Mouse (Mus musculus) thymus, postnatal 14 days (tissue): Measurements from ENCODE around the gene Lztr1.
"Not testable (repeated sequence)": the region's sequence is repeated elsewhere in the genome, so short reads cannot be mapped to it uniquely, and the experiment has no call there.

Experiments used
- DNase-seq: peaks from one replicate; pipeline ENCODE4 v3.0.0; 2021

The Lztr1 gene

DNA sequence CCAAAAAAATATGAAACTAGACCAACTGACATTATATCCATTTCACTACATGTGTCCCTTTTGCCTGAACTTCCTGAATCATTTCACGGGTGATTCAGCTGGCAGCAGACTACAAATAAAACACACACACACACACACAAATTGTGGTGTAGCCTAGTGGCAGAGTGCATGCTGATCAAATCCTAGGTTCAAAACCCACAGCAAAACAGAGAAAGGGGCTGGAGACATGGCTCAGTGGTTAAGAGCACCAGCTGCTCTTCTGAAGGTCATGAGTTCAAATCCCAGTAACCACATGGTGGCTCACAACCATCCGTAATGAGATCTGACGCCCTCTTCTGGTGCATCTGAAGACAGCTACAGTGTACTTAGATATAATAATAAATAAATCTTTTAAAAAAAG, 457 bp upstream of the Lztr1 start:
- not testable (repeated sequence) for DNase-seq

DNA sequence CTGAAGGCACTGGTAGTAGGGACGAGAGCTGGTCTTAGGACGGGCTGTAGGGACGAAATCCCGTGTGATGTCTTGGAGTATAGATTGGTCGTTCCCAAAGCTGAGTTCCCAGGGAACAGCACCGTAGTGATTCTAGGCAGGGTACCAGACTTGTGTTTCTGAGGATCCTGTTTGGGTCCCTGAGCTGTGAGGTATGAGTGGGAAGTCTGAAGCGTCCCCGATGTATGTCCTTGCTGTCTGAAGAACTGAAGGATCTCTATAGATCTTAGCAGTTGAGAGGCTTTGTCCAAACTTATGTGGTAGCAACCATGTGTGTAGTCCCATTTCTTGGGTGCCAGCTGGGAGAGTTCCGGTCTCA, 731 bp downstream of the Lztr1 start:
- DNase-seq: no peak

DNA sequence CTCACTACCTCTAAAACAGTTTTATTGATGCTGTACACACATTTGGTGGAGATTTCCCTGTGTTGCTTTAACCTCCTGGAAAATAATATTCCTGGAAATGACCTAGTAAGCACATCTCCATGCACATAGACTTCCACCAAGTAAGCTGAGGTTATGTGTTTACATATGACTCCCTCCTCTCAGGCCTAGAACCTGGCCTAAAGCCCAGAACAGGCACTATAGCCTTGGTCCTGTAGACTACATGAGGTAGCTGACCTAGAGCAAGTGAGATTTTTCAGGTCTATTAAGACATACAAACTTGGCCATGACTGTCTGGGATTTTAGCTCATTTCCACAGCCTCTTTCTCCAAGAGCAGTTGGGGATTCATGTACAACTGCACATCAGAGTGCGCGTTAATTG, 1.7 kb downstream of the Lztr1 start:
- DNase-seq: no peak

DNA sequence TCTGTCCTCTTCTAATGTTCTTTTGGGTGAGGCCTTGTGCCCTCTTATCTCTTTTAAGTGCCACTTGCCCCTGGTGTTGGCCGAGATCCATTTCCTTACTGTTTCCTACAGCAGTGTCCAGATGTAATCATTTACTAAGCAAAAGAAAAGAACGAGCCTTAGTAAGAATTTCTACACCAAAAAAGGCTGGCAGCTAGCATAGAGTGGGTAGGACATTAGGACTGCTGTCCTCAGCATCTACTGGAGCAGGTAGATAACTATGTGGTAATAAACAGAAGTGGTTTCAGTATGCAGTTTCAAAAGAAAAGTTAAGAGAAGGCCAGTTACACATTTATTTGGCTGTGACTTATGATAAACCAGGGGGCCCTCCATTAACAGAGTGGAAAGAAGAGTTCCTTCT, 2.2 kb downstream of the Lztr1 start:
- DNase-seq: no peak

DNA sequence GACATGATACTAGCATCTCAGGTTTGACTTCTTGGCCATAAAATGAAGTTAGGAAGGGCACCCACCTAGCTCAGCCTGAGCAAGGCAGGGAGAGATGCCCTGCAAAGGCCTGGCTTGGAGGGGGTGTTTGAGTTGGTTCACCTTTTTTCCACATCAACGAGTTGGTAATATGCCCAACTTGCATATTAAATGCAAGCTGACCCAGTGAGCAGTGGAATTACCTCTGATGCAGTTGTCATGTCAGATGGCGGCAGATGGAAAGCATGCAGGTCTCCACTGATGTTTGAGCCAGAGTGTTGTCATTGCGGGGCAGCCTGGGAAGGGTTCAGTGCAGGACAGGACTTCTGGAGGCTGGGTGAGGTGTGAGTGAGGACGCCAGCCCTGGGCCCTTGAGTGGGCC, 2.9 kb downstream of the Lztr1 start:
- DNase-seq: no peak

DNA sequence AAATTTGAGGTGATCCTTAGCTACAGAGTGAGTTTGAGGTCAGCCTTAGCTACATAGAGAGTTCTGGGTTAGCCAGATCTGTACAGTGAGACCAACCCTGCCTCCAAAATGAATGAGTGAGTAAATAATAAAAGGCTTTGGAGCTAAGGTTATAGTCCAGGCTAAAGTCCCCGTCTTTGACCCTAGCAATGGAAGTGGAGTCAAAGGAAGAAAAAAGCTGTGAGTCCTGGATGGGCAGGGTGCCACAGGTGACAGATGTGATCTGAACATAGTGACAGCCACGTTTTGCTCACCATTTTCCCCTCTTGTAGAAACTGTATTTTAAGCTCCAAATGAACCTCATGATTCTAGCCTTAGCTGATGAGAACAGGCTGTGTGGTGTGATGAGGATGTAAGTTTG, 10.4 kb downstream of the Lztr1 start:
- no peak for DNase-seq

DNA sequence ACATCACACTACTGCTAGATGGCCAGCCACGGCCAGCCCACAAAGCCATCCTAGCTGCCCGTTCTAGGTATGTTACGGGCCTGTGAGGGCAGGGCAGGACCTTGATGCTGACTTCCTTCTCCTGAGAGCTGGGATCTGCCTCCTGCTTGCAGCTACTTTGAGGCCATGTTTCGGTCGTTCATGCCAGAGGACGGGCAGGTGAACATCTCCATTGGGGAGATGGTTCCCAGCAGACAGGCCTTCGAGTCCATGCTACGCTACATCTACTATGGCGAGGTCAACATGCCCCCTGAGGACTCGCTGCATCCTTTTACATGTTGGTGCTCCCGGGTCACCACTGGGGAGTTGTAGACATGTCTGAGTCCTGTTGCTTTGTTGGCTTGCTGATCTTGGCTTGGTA, 15.7 kb downstream of the Lztr1 start:
- DNase-seq: no peak

DNA sequence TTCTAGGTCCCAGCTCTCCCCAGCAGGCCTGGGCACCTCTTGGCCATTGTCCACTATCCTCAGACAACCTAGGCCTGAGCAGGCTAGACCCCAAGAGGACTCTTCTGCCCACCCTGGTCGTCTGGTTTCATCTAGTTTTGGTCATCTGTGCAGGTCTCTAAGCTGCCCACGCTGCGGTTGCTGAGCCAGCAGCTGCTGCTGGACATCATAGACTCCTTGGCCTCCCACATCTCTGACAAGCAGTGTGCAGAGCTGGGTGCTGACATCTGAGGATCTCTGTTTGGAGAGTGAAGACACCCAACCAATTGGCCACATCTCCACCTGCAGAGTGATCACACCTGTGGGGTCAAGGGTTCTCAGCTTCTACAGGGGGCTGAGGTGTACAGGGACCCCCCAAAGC, 17.0 kb downstream of the Lztr1 start:
- no peak for DNase-seq

DNA sequence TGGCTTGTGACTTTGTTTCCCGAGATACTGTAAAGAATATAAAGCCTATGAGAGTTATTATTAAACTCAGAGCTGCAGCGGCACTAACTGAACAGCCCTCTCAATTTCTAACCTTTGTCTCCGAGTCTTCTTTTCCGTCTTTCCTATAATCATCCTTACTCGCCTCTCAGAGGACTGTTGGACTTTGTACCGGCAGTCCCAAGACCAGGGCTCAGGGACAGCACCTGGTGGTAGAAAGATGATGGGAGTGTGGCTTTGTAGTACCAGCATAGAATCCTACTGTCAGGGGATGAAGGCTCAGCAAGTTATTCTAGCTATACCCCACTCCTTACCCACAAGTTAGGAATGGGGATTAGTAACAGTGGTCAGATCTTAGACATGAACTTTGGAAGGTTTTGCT, 17.7 kb downstream of the Lztr1 start:
- no peak for DNase-seq

DNA sequence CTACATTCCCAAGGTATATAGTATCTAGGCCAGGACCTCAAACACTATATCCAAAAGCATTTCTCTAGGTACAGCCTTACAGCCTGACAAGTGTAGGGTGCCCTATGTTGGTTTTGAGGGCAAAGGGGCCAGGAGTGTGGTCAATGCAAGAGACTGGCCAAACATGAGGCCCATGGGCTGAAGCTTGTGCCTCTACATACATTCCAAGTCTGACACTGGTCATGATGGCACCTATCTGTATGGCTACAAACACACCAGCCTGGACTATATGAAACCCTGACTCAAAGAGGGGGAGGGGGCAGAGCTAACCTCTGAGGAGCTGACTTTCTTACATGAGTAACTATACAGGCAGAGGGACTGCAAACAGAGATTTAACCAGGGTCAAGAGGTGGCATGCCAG, 19.1 kb downstream of the Lztr1 start:
- DNase-seq: no peak

DNA sequence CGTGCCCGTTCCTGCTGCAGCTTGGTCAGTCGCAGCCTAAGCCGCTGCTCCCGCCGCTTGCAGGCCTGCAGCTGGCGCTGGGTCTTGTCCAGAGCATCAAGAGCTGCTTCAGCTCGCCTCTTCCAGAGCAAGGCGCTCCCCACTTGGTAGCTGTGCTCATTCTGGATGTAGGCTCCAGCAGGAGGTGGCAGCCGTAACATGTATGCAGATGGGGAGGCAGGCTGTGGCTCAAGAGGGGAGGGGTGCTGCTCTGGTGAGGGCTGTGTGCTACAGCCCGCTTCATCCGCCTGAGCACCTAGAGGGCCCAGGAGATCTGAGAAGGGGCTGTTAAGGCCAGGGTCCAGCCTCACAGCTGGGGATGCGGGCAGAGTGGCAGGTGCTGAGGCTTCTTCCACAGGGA, 19.8 kb downstream of the Lztr1 start:
- DNase-seq: no peak

DNA sequence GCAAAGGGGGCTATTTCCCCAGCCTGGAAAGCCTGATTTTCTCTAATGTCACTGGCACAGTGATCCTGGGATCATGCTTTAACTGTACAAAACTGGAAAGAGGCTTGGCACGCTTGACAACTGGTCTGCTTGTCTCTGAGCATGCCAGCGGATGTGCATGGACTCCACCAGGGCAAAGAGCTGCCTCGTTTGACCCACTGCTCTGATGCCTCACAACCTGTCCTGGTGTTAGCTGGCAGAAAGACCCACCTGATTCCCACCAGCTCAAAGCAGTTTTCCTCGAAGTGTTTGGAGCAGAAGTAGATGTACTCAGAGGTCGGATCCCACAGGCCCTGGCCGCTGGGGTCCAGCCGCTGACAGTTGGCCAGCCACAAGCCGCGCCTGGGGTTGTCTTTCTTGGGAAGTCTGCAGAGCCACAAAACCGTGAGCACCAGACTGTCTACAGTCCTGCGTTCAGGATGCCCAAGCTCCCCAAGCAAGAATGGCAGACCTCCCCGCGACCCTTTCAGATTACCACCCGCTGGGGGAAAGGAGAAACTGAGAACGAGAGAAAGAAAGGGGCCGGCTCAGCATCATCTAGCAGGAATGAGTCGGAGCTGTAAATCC, 21.6 kb downstream of the Lztr1 start:
- DNase-seq: no peak

DNA sequence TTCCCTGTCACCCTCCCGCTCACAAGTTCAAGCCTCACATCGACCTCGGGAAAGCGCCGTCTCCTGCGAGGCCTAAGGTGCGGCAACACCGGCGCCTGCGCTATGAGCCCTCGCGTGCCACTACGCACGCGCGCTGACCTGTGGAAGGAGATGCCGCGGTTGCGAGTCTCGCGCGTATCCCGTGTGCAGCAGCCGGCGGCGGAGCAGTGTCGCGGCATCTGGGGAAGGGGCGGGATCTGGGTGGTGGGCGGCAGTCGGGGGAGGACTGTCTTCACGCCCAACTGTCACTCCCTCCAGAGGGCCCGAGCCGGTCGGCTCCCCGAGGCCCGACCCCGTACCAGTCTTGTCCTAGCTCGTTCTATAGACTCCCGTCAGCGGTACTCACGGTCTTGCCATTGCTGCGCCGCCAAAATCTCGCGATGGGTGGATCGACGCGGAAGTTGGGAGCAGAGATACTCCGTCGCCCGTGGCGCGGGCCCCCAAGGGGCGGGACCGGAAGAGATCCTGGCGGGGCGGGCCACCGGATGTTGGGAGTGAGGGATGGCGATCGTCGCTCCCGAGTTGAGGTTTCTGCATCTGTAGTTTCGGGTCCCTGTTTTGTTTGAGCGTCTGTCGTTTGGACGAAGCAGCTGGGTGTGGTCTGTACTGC, 22.3 kb downstream of the Lztr1 start, which contains the start of gene Thap7:
TSS of gene Thap7 (minus strand) at position 497 of the 649 bp plus-strand sequence.
- DNase-seq: peak; percentile 98

DNA sequence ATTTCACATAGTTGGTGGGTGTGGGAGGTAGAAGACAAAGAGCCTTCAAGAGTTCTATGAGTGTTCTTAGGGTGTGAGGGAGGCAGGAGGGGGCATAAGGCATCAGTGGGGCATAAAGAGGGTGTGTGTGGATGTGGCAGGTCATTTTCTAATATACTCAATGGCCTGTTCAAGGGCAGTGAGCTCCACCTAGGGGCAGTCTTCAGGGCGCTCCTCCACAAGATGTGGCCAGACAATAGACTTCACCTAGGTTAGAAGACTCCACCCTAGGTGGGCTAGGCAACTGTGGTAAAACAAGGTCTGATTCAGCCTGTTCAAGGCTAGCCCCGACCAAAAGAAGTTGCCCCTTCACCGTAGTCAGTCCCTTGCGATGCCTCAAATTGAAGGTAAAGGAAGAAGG, 23.8 kb downstream of the Lztr1 start:
- DNase-seq: no peak

DNA sequence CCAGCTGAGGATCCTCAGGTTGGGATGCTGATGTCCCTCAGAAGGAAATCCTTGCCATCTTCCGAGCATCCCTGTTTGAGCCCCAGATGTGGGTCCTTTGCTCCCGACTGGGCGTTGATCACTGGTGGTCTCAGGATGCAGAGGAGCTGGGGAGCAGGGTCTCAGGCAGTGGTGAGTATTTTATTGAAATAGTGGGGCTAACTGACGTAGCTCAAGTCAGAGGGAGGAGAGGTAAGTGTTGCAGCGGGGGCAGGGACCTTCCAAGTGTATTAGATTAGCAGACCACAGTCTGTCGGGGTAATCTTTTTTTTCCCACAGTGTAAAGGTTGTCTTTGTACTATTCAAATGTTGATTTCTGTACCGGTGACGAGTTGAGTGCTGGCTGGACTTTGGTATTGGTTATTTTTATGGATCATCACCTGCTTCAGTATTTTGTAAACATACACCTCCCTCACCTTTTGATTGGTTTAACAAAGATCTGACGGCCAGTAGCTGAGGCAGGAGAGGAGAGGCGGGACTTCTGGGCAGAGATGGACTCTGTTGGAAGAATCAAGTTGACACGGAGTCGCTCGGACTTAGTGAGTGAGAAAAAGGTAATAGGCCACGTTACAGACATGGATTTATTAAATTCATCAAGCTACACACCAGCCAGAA, 24.3 kb downstream of the Lztr1 start:
- no peak for DNase-seq

DNA sequence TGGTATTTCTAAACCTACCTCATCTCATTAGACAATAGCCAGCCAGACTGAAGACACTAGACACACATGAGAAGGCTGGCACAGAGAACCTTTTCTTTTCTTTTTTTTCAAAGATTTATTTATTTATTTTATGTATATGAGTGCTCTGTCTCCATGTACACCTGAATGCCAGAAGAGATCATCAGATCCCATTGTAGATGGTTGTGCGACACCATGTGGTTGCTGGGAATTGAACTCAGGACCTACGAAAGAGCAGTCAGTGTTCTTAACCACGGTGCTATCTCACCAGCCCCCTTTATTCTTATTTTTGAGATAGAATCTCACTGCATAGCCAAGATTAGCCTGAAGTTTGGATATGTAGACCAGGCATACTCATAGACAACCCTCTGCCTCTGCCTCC, 28.1 kb downstream of the Lztr1 start:
- DNase-seq: peak; percentile 44

DNA sequence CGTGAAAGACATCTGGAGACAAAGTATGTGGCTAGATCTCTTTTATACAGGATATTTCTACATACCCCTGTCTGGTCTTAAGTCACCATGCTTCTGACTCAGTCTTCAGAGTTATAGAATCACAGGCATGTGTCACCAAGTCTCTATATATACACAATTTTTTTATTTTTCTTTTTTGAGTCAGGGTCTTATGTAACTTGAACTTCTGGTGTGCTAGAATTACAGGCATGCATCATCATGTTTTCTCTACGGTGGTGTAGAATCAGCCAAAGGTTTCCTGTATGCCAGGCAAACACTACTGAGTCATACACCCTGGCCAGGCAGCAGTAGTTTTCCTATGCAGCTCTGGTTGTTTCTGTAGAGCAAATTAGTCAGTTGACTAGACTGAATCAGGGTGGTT, 34.1 kb downstream of the Lztr1 start:
- DNase-seq: no peak

DNA sequence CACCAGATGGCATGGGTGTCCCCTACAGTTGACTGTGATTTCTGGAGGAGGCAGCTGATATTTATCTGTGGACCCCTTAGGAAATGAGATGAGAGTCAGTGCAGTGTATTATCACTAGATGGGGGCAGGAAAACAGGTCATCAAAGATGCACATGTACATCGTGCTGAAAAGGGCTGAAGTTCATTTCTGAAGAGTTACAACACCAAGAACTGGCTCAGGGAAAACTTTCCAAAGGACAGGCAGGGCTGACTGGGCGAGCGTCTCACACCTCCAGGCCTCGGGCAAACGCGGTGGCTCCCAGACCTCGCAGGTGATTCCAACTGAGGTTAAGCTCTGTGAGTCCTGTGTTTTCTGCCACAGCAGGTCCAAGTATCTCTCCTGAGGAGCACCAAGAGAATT, 44.3 kb downstream of the Lztr1 start:
- no peak for DNase-seq

DNA sequence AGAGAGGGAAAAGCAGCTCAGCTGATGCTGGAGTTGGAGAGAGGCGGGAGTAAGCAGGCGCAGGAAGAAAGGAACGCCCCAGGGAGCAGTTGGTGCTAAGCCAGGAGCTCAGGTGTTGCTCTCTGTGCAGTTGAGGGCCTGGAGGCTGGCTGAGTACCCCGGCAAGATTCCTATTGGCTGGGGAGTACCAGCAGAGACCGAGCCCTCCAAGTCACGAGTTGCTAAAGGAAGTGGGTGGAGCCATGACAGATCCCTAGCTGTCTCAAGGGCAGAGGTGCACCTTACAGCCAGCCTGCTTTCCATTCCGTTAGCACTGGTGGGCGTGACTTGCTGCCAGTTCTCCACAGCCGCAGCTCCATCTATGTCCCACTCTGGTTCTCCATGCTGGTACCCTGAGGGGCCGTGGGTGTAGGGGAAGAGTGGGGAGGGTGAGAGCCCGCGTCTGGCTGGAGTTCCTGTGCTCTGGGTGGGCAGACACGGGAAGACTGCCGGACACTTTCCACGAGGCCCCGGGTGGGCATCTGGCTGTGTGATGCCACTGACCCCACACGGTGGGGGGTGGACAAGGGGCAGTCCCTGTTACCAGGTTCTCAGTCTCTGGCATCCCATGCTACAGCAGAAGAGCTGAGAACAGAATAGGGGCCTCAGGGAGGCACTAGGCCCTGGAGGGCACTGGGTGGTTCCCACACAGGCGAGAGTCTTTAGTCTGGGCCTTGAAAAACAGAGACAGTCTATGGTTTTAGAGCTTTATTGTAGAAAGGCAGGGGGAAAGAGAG, 45.6 kb downstream of the Lztr1 start:
- DNase-seq: peak; percentile 78

DNA sequence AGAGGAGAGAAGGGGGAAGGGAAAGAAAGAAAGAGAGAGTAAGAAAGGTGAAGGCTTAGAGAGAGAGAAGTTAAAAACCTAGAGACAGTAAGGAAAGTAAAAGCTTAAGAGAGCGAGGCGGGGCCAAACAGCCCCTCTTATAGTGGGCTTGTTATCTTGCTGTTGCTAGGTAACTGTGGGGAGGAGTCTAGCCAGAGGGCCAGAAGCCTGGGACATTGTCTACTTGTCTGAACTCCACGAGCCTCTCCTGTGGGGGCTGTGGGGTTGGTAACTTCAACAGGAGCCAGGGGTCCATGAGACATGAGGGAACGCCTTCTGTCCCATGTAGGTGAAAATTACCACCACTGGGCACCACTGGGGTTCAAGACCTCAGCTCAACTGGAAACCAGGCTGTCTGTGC, 46.2 kb downstream of the Lztr1 start:
- DNase-seq: not testable (repeated sequence)

DNA sequence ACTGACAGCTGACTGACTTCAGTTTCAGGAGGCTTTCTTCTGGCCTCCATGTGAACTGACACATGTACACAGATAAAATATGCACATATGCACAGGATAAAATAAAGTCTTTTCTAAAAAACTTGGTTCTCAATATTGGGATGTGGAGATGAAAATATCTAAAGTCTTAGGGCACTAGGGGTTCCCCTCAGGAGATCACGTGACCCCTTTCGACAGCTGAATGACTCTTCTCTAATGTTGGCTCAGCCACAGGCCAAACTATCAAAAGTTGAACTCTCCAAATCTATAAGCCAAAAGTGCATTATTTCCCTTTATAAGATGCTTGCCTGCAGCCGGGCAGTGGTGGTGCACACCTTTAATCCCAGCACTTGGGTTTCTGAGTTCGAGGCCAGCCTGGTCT, 47.7 kb downstream of the Lztr1 start:
- no peak for DNase-seq

DNA sequence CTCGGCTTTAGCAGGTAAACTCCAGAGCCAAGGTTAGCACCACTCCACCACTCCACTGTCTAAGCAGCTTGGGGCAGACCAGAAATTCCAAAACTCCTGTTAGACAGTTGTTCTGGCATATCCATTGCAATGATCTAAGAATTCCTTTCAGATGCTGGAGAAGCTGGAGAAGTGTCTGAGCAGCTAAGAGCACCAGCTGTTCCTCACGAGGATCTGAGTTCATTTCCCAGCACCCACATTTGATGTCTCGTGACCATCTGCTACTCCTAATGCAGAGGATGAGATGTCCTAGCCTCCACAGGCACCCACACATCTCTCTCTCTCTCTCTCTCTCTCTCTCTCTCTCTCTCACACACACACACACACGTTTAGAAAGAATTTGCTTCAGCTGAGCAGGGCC, 48.4 kb downstream of the Lztr1 start:
- DNase-seq: no peak

DNA sequence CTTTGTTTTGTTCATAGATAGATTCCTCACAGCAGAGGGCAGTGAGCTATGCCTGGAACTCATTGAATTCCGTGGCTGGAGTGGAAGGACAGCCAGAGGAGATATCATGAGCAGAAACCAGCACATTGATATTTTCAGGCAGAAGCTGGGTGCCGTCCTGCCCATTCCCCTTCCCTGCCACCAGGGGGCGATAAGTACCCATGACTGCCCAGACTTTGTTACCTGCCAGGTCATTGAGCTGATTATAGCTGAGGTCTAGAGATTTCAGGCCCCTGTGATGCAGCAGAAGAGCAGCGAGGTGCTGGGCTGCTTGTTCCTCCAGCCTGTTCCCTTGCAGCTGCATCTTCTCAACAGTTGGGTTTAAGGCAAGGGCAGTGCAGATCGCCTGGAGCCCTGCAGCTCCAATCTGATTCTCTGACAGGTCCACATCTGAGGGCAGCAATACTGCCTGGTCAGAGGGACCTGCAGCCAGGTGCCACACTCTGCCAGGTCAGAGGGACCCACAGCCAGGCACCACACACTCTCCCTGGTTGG, 49.5 kb downstream of the Lztr1 start:
- DNase-seq: peak; percentile 62

DNA sequence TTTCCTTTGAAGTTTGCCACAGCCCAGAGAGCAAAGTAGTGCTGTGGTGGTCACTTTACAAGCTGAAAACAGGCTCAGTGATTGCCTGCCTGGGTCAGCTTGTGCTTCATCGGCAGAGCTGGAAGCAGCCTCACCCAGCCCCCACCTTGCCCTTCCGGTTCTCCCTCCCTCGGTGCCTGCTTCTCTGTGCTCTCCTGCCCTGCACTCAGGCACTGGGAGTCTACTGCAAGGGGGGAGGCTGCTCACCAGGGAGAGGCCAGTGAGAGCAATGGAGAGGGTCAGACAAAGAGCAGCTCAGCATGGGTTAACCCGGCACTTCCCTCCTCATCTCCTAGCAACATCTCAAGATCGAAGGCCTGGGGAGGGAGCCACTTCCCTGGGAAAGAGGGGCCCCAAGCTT, 50.3 kb downstream of the Lztr1 start:
- no peak for DNase-seq
